Mouse (Mus musculus) megakaryocyte-erythroid progenitor cell, adult 5-6 weeks (primary cell): ENCODE measurements around the gene Lpar5. TPM values are rescaled to one million over a fixed set of nuclear protein-coding genes. Genes with fewer than 3 reads are reported as not detected.

Experiments used
- ATAC-seq: replicated peaks from 2 replicates; pipeline ENCODE4 v1.8.0; 2016; ENCODE audit warnings: mild to moderate bottlenecking, inconsistent platforms; ENCODE audit not compliant: severe bottlenecking, poor library complexity, low FRiP score, low TSS enrichment
- total RNA-seq, 2 experiments: library from RNA; stranded (forward) in 1 of 2; stranded (reverse) in 1 of 2; fragments of 200-1000, 215-1000 nt in 1 of 2; fragments of >200 nt in 1 of 2; fragmentation: Nextera tagmentation in 1 of 2; gene quantifications; 2 replicates each; pipeline ENCODE4 v1.2.3; 2014 to 2017

Gene Lpar5
- total RNA-seq, 2 experiments from 2014 or later: not detected

DNA sequence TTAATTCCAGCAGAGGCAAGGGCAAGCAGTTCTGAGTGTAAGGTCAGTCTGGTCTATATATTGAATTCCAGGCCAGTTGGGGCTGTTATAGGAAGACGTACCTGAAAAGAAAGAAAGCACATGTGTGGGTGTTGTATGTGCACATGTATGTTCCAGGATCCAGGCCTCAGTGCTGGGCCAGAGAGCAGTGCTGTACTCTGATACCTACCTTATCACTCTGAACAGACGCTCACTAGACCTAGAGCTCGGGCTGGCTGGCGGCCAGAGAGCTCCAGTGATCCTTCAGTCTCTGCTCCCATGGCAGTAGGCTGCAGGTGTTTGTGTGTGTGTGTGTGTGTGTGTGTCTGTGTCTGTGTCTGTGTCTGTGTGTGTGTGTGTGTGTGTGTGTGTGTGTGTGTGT is 36.5 kb downstream of the Lpar5 start:
- peak; percentile 91 for ATAC-seq

DNA sequence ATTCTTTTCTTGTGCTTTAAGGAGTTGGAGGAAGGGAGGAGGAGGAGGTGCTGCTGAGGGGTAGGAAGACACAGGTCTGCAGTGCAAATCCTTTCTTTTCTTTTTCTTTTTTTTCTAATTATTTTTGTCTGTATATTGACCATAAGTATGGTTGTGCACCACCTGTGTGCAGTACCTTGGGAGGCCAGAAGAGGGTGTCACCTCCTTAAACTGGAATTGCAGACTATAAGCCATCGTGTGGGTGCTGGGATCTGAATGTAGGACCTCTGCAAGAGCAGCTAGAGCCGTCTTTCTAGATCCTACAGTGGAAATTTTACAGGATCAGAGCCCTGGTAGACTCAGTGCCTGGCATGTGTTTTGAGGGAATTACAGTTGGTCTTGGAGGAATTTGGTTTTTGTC is 40.0 kb downstream of the Lpar5 start:
- no peak for ATAC-seq

DNA sequence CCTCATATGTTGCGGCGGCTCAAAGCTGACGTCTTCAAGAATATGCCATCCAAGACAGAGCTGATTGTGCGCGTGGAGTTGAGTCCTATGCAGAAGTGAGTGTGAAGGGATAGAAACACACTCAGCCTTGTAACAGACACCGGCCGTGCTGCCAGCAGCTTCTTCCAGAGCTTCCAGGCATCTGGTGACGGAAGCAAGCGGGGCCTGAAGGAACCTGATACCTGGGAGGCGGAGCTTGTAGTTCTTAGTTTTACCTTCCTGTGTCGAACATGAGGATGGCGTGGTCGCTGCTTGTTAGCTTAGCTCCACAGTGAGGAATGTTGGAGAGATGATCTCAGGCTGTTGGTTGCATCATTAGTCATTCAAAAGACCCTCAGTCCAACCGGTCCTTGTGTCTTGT is 41.7 kb downstream of the Lpar5 start:
- no peak for ATAC-seq

- ATAC-seq: peak; percentile 78
Observed at GRCm38 (mm10) chr6:125110927-125111326, 43.2 kb downstream of the Lpar5 start.

DNA sequence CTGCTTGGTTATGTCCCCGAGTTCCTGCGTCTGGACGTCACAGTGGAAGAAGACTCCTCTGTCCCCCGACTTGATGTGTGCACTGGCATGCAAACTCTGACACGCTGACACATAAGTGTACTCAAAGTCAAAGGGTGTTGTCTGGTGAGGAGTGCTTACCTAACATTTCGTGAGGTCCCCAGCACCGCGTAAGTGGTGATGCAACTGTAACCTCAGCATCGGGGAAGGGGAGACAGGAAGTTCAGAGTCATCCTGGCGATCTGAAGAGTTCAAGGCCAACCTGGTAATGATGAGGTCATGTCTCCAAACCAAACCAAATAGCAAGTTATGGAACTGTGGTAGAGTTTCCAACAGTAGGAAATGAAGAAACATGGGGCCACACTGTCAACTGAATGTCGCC is 44.8 kb downstream of the Lpar5 start:
- ATAC-seq: no peak

DNA sequence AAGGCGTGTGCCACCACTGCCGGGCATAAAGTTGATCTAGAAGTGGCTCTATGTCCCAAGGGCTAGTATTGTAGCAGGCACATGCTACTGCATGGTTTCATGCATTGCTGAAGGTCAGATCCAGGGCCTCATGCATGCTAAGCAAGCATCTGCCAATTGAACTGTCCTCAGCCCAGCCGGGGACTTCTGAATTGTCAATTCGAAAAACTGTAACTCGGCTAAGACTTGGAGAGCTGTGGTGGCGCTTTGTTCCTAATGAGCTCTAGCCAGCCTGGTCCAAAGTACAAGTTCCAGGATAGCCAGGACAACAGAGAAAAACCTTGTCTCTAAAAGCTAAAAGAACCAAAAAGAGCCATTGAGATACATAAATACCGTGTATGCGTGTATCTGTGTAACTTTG is 51.7 kb downstream of the Lpar5 start:
- no peak for ATAC-seq

DNA sequence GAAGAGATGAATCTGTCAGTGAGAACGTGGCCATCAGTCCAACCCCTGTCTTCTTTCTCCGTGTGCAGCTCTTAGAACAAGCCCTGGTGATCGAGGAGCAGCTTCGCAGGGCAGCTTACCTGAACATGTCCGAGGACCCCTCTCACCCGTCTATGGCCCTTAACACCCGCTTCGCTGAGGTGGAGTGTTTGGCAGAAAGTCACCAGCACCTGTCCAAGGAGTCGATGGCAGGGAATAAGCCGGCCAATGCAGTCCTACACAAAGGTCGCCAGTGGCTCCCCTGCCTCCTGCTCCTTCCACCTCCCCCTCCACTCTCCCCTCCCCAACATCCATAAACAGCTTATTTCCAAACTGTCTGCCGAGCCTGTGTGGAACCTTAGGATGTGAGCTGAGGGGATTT is 61.0 kb downstream of the Lpar5 start:
- ATAC-seq: no peak

- ATAC-seq: no peak
Observed at GRCm38 (mm10) chr6:125129710-125130402, 62.1 kb downstream of the Lpar5 start.

DNA sequence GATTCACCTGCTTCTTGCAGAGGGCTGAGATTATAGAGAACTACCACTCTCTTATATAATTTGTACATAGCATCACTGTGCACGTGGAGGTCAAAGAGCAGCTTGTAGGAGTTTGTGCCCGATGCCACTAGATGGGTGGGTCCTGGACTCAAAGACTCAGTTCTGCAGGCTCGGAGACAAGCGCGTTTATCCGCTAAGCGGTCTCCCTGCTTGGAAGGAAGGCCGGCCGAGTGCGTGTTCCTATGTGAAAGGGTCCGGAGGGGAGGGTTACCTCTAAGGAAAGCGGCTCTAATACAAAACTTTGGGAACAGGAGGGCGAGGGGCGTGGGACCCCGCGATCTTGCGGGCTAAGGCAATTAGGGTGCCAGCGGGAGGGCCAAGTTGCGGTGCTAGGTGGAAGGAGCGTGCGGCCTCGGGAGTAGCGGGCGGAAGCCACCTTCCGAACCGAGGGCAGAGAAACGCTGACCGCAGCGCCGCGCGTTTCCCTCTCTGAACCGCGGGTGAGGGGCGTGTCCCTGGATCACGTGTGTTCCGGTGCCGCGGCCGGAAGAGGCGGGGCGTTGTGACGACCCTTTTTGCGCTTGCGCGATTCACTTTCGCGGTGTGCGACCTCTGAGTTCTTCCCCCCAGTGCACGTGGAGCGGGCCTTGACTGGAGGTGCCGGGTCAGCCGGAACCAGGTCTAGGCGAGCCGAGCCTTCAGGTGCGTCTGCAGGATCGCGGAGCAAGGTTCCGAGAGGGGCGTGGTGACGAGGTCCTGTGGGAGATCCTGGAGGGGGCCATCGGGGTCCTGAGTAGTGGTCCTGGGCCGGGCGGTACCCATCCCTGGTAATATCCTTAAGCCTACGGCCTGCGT is 63.8 kb downstream of the Lpar5 start, which contains the start of gene Nop2:
TSS of gene Nop2 (plus strand) at position 608 of the 855 bp plus-strand sequence.
- ATAC-seq: peak; percentile 93

Other genes starting within 250 kb of the Lpar5 start
- gene Usp5, start 238.4 kb upstream of the Lpar5 start, total RNA-seq (2014; fragmentation: Nextera tagmentation): 85.0 and 100 TPM in 2 replicates
- gene Usp5, start 238.4 kb upstream of the Lpar5 start, total RNA-seq (2017): 75.7 and 80.9 TPM in 2 replicates
- gene Cdca3, start 238.4 kb upstream of the Lpar5 start, total RNA-seq (2014; fragmentation: Nextera tagmentation): 100 and 181 TPM in 2 replicates
- 90.3 and 111 TPM in 2 replicates for gene Cdca3, start 238.4 kb upstream of the Lpar5 start, total RNA-seq (2017)
- not detected in 2 replicates for gene Gnb3, start 227.6 kb upstream of the Lpar5 start, total RNA-seq (2014; fragmentation: Nextera tagmentation)
- gene Gnb3, start 227.6 kb upstream of the Lpar5 start, total RNA-seq (2017): not detected in 2 replicates
- gene P3h3, start 210.2 kb upstream of the Lpar5 start, total RNA-seq (2014; fragmentation: Nextera tagmentation): 0.61 and 3.0 TPM in 2 replicates
- 0.89 and 2.2 TPM in 2 replicates for gene P3h3, start 210.2 kb upstream of the Lpar5 start, total RNA-seq (2017)
- not detected in 2 replicates for gene Gpr162, start 203.9 kb upstream of the Lpar5 start, total RNA-seq (2014; fragmentation: Nextera tagmentation)
- not detected in 2 replicates for gene Gpr162, start 203.9 kb upstream of the Lpar5 start, total RNA-seq (2017)
- not detected in 2 replicates for gene Cd4, start 179.7 kb upstream of the Lpar5 start, total RNA-seq (2014; fragmentation: Nextera tagmentation)
- not detected in 2 replicates for gene Cd4, start 179.7 kb upstream of the Lpar5 start, total RNA-seq (2017)
- 0.09 and 0.35 TPM in 2 replicates for gene Lag3, start 156.2 kb upstream of the Lpar5 start, total RNA-seq (2014; fragmentation: Nextera tagmentation)
- gene Lag3, start 156.2 kb upstream of the Lpar5 start, total RNA-seq (2017): 1.6 TPM in 1 of 2 replicates, not detected in the other
- 5.3 and 30.7 TPM in 2 replicates for gene Ptms, start 147.8 kb upstream of the Lpar5 start, total RNA-seq (2014; fragmentation: Nextera tagmentation)
- gene Ptms, start 147.8 kb upstream of the Lpar5 start, total RNA-seq (2017): 21.6 and 22.1 TPM in 2 replicates
- gene Mlf2, start 136.5 kb upstream of the Lpar5 start, total RNA-seq (2014; fragmentation: Nextera tagmentation): 103 and 117 TPM in 2 replicates
- 59.2 and 99.1 TPM in 2 replicates for gene Mlf2, start 136.5 kb upstream of the Lpar5 start, total RNA-seq (2017)
- gene Cops7a, start 102.4 kb upstream of the Lpar5 start, total RNA-seq (2014; fragmentation: Nextera tagmentation): 71.0 and 117 TPM in 2 replicates
- 46.8 and 57.5 TPM in 2 replicates for gene Cops7a, start 102.4 kb upstream of the Lpar5 start, total RNA-seq (2017)
- gene Pianp, start 71.2 kb upstream of the Lpar5 start, total RNA-seq (2014; fragmentation: Nextera tagmentation): not detected in 2 replicates
- gene Pianp, start 71.2 kb upstream of the Lpar5 start, total RNA-seq (2017): not detected in 2 replicates
- 67.0 and 86.8 TPM in 2 replicates for gene Zfp384, start 58.8 kb upstream of the Lpar5 start, total RNA-seq (2014; fragmentation: Nextera tagmentation)
- 18.5 and 18.6 TPM in 2 replicates for gene Zfp384, start 58.8 kb upstream of the Lpar5 start, total RNA-seq (2017)
- 23.6 and 45.9 TPM in 2 replicates for gene Ing4, start 28.2 kb upstream of the Lpar5 start, total RNA-seq (2014; fragmentation: Nextera tagmentation)
- gene Ing4, start 28.2 kb upstream of the Lpar5 start, total RNA-seq (2017): 43.0 and 51.1 TPM in 2 replicates
- 8.6 and 16.5 TPM in 2 replicates for gene Acrbp, start 18.2 kb upstream of the Lpar5 start, total RNA-seq (2014; fragmentation: Nextera tagmentation)
- gene Acrbp, start 18.2 kb upstream of the Lpar5 start, total RNA-seq (2017): 0.95 and 8.6 TPM in 2 replicates
- gene Chd4, start 28.1 kb downstream of the Lpar5 start, total RNA-seq (2014; fragmentation: Nextera tagmentation): 153 and 188 TPM in 2 replicates
- 438 and 492 TPM in 2 replicates for gene Chd4, start 28.1 kb downstream of the Lpar5 start, total RNA-seq (2017)
- gene Nop2, start 64.0 kb downstream of the Lpar5 start, total RNA-seq (2014; fragmentation: Nextera tagmentation): 92.2 and 114 TPM in 2 replicates
- gene Nop2, start 64.0 kb downstream of the Lpar5 start, total RNA-seq (2017): 108 and 125 TPM in 2 replicates
- gene Iffo1, start 77.3 kb downstream of the Lpar5 start, total RNA-seq (2014; fragmentation: Nextera tagmentation): 18.3 and 22.7 TPM in 2 replicates
- 10.3 and 12.8 TPM in 2 replicates for gene Iffo1, start 77.3 kb downstream of the Lpar5 start, total RNA-seq (2017)
- gene Gapdh, start 98.5 kb downstream of the Lpar5 start, total RNA-seq (2014; fragmentation: Nextera tagmentation): 900 and 1,346 TPM in 2 replicates
- 535 and 806 TPM in 2 replicates for gene Gapdh, start 98.5 kb downstream of the Lpar5 start, total RNA-seq (2017)
- 285 and 384 TPM in 2 replicates for gene Ncapd2, start 123.8 kb downstream of the Lpar5 start, total RNA-seq (2014; fragmentation: Nextera tagmentation)
- 186 and 262 TPM in 2 replicates for gene Ncapd2, start 123.8 kb downstream of the Lpar5 start, total RNA-seq (2017)
- gene Mrpl51, start 123.9 kb downstream of the Lpar5 start, total RNA-seq (2014; fragmentation: Nextera tagmentation): 163 and 194 TPM in 2 replicates
- 120 and 151 TPM in 2 replicates for gene Mrpl51, start 123.9 kb downstream of the Lpar5 start, total RNA-seq (2017)
- 14.9 and 25.5 TPM in 2 replicates for gene Vamp1, start 147.6 kb downstream of the Lpar5 start, total RNA-seq (2014; fragmentation: Nextera tagmentation)
- gene Vamp1, start 147.6 kb downstream of the Lpar5 start, total RNA-seq (2017): 2.3 and 4.9 TPM in 2 replicates
- 2.0 and 3.6 TPM in 2 replicates for gene Tapbpl, start 163.9 kb downstream of the Lpar5 start, total RNA-seq (2014; fragmentation: Nextera tagmentation)
- gene Tapbpl, start 163.9 kb downstream of the Lpar5 start, total RNA-seq (2017): 4.8 and 8.6 TPM in 2 replicates
- 8.0 and 9.4 TPM in 2 replicates for gene Cd27, start 169.1 kb downstream of the Lpar5 start, total RNA-seq (2014; fragmentation: Nextera tagmentation)
- 6.6 and 14.3 TPM in 2 replicates for gene Cd27, start 169.1 kb downstream of the Lpar5 start, total RNA-seq (2017)
- not detected in 2 replicates for gene Tuba3a, start 218.1 kb downstream of the Lpar5 start, total RNA-seq (2014; fragmentation: Nextera tagmentation)
- not detected in 2 replicates for gene Tuba3a, start 218.1 kb downstream of the Lpar5 start, total RNA-seq (2017)
- 5.2 and 8.8 TPM in 2 replicates for gene Ltbr, start 246.0 kb downstream of the Lpar5 start, total RNA-seq (2014; fragmentation: Nextera tagmentation)
- 6.0 and 7.8 TPM in 2 replicates for gene Ltbr, start 246.0 kb downstream of the Lpar5 start, total RNA-seq (2017)